Mouse (Mus musculus): ENCODE data around the gene Gm4869.

Gm4869 gene

DNA sequence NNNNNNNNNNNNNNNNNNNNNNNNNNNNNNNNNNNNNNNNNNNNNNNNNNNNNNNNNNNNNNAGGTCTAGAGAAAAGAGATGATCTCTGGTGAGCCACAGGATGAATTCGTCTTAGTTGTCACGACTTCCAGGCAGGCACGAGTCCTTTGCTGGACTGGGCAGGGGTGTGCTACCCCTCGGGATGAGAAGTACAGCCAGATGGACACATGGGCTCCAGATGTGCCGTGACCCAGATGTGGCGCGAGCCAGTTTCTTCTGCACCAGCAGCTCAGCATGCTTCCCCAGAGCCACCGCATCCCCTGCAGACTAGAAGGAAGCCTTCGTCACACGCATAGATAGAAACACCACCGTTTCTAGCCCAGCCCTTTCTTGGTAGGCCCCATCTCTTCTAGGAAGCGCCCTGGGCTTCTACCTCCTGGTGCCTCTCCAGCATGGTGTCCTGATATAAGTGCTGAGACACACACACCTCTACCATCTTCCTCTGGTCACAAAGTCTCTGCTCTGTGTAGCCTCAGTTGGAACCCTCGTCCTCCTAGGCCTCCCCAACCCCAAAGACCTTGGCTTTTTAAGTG lies 92.8 kb downstream of the Gm4869 start:
- no peak for DNase-seq

DNA sequence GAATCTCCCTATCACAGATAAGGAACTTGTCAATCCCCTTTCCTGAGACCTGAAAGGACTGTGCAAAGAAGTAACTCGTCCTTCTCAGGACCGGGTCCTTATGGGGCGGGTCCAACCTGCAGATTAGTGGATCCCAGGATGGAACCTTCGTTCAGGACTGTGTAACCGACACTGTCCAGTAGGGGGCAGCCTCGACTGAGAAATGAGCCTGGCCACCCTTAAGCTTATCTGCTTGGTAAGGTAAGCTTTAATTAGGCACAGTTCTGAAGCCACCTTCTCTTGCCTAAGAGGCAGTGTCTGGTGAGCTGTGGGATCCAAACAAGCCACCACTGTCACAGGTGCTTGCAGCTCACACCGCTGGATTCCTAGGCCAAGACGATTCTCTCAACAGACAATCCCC lies 94.7 kb downstream of the Gm4869 start:
- DNase-seq = peak; percentile 81

DNA sequence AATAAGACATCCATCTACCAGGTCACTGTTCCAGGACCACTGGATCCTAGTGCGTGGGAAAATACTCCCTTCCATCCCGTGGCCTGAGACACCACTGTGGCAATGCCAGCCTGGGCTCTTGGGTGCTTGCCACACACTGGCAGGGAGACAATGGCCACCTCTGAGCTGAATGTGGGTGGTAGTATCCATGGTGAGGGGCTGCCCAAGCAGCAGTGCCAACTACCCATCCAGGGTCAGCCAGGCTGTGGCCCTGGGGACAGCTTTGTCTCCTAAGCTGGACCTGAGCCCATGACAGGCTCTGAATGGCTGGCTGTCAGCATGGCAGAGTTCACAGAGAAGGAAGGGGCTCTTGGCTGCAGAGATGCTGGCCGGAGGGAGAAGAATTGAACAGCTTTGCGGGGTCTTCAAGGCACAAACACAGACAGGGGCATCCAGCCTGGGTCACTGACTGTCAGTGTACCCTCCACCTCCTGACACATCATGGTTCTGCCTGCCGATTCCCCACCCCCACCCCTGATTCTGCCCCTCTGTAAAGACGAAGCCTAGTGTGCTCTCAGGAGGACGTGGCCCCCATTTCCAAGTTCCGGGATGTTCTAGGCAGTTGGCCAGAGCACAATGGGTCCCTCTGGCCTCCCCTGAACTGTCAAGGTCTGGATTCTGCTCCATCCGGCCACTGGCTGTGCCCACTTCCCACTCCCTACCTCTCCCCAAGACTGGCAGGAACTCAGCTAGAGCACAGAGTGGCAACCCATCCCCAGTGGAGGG lies 97.5 kb downstream of the Gm4869 start:
- no peak for DNase-seq
